ENCODE assay signal across 8 mouse cellular contexts in genomic region chr13:42050160-42050559, GRCm38 (mm10). TPM values are rescaled to one million over a fixed set of nuclear protein-coding genes. Genes with fewer than 3 reads are reported as not detected.
DNase-seq lines count a peak whose midpoint lies in the region; ATAC-seq and TF ChIP-seq lines count a peak whose summit lies in the region.

No protein-coding gene starts in this region.

- no peaks in the 10 kb centered on the region for H3K27me3 ChIP-seq in neural tube, embryonic 11.5 days (ENCODE audit: control insufficient read depth, insufficient read depth, low read length)
- no peaks in the 10 kb centered on the region for H3K27me3 ChIP-seq in intestine, postnatal 0 days (replicated peaks; ENCODE audit: control insufficient read depth, insufficient read depth, low read length)
- no peaks in the 10 kb centered on the region for H3K27me3 ChIP-seq in neural tube, embryonic 14.5 days (ENCODE audit: control insufficient read depth, insufficient read depth, low read length)

- peak overlapping the region; percentile 65 for H3K4me3 ChIP-seq in neural tube, embryonic 11.5 days (ENCODE audit: low read depth, low read length)
- peak overlapping the region; percentile 98 for H3K4me3 ChIP-seq in intestine, postnatal 0 days (ENCODE audit: low read depth, low read length)
- H3K4me3 ChIP-seq in neural tube, embryonic 14.5 days (ENCODE audit: low read depth, low read length) = peak overlapping the region; percentile 93

- ATAC-seq in neural tube, embryonic 11.5 days (ENCODE audit: insufficient read depth, low FRiP score, low TSS enrichment) = no peak
- no peak for ATAC-seq in intestine, postnatal 0 days
- no peak for ATAC-seq in neural tube, embryonic 14.5 days (ENCODE audit: low read depth)

- H3K9me3 ChIP-seq in neural tube, embryonic 11.5 days (ENCODE audit: control insufficient read depth, low read length) = no peaks in the 10 kb centered on the region
- no peaks in the 10 kb centered on the region for H3K9me3 ChIP-seq in intestine, postnatal 0 days (ENCODE audit: control insufficient read depth)
- no peaks in the 10 kb centered on the region for H3K9me3 ChIP-seq in neural tube, embryonic 14.5 days (ENCODE audit: control insufficient read depth, low read length)

- no peaks in the 10 kb centered on the region for H3K36me3 ChIP-seq in neural tube, embryonic 11.5 days (ENCODE audit: control insufficient read depth, insufficient read depth, low read length)
- peaks cover 3% of the 10 kb centered on the region; the same call in 1 of the 2 replicates for H3K36me3 ChIP-seq in intestine, postnatal 0 days (ENCODE audit: control insufficient read depth, insufficient read depth)
- H3K36me3 ChIP-seq in neural tube, embryonic 14.5 days (ENCODE audit: control insufficient read depth, insufficient read depth, low read length) = no peaks in the 10 kb centered on the region

- H3K27ac ChIP-seq in neural tube, embryonic 11.5 days (ENCODE audit: low read depth, low read length) = no peak overlapping the region
- peak overlapping the region; percentile 98; the same call in 1 of the 2 replicates for H3K27ac ChIP-seq in intestine, postnatal 0 days (ENCODE audit: low read depth, low read length)
- H3K27ac ChIP-seq in neural tube, embryonic 14.5 days (ENCODE audit: low read depth, low read length) = no peak overlapping the region; the same call in 1 of the 2 replicates

- DNase-seq in embryo, embryonic 10.5 days (ENCODE audit: low spot score) = peak; percentile 40
- DNase-seq in embryo, embryonic 10 days (ENCODE audit: low spot score) = no peak
- no peak for DNase-seq in neural tube, embryonic 11.5 days (ENCODE audit: low spot score)
- no peak for DNase-seq in neural tube, embryonic 10.5 days (ENCODE audit: extremely low spot score, low spot score)
- DNase-seq in layer of hippocampus, postnatal 36 days = no peak
- DNase-seq in layer of hippocampus, adult 11-12 months (ENCODE audit: low spot score) = no peak

- H3K4me2 ChIP-seq in neural tube, embryonic 11.5 days (ENCODE audit: low read depth) = peak overlapping the region; percentile 82
- peak overlapping the region; percentile 84 for H3K4me2 ChIP-seq in intestine, postnatal 0 days (replicated peaks; ENCODE audit: low read depth)
- H3K4me2 ChIP-seq in neural tube, embryonic 14.5 days (ENCODE audit: low read depth, low read length) = peak overlapping the region; percentile 84

- 12% methylated on average over 3 of the region's 3 CpGs for WGBS in neural tube, embryonic 11.5 days
- WGBS in intestine, postnatal 0 days = 10% methylated on average over 3 of the region's 3 CpGs
- WGBS in neural tube, embryonic 14.5 days = 11% methylated on average over 3 of the region's 3 CpGs

- H3K4me1 ChIP-seq in neural tube, embryonic 11.5 days (ENCODE audit: control insufficient read depth, insufficient read depth, low read length) = peaks cover 15% of the 10 kb centered on the region
- peaks cover 4% of the 10 kb centered on the region; the same call in 1 of the 2 replicates for H3K4me1 ChIP-seq in intestine, postnatal 0 days (replicated peaks; ENCODE audit: control insufficient read depth, insufficient read depth, low read length)
- peaks cover 9% of the 10 kb centered on the region for H3K4me1 ChIP-seq in neural tube, embryonic 14.5 days (ENCODE audit: control insufficient read depth, insufficient read depth, low read length)

- no peak overlapping the region for H3K9ac ChIP-seq in neural tube, embryonic 11.5 days (ENCODE audit: low read length)
- peak overlapping the region; percentile 74; the same call in 1 of the 2 replicates for H3K9ac ChIP-seq in intestine, postnatal 0 days (ENCODE audit: low read depth, low read length)
- no peak overlapping the region for H3K9ac ChIP-seq in neural tube, embryonic 14.5 days (replicated peaks; ENCODE audit: low read depth, low read length)

- no peak for TF ChIP-seq CTCF in intestine, postnatal 0 days (IDR thresholded peaks at IDR 0.05; ENCODE audit: low read depth)

RNA-seq across cellular contexts. Expression of gene Hivep1, which starts 1.7 kb away (rescaled TPM):
- 13.0 and 13.5 TPM in 2 replicates for polyA plus RNA-seq in neural tube, embryonic 11.5 days (2014; fragmentation: Nextera tagmentation; extraction: Ambion mirVana)
- 5.9 and 6.9 TPM in 2 replicates for polyA plus RNA-seq in intestine, postnatal 0 days (2015; fragmentation: Nextera tagmentation; extraction: Ambion mirVana)
- 16.8 and 22.8 TPM in 2 replicates for polyA plus RNA-seq in neural tube, embryonic 14.5 days (2014; fragmentation: Nextera tagmentation; extraction: Ambion mirVana)
- total RNA-seq in layer of hippocampus, postnatal 36 days (2021) = 10 to 100 TPM; 24.2 TPM
